Mouse (Mus musculus) ES-Bruce4 (cell line): ENCODE results near the gene Slc9a9. TPM values are rescaled to one million over a fixed set of nuclear protein-coding genes. Genes with fewer than 3 reads are reported as not detected.

ENCODE experiments used
- H3K27ac ChIP-seq: 2 replicates; pipeline ENCODE4 v1.5.1; 2012; ENCODE audit warnings: low read length, inconsistent platforms; ENCODE audit not compliant: insufficient read depth
- H3K27me3 ChIP-seq: 2 replicates; pipeline ENCODE4 v1.6.1; 2012; ENCODE audit warnings: mild to moderate bottlenecking, low read length, inconsistent platforms; ENCODE audit not compliant: control insufficient read depth, poor library complexity, insufficient read depth, severe bottlenecking
- H3K36me3 ChIP-seq: 2 replicates; pipeline ENCODE4 v1.6.1; 2012; ENCODE audit warnings: inconsistent platforms, mild to moderate bottlenecking, low read length, moderate library complexity; ENCODE audit not compliant: control insufficient read depth, poor library complexity, insufficient read depth, severe bottlenecking
- H3K4me1 ChIP-seq: one replicate; pipeline ENCODE4 v1.8.1; 2011; ENCODE audit warnings: low read length; ENCODE audit not compliant: control insufficient read depth, insufficient read depth
- H3K4me3 ChIP-seq: 2 replicates; pipeline ENCODE4 v1.5.1; 2011; ENCODE audit warnings: low read depth, mild to moderate bottlenecking, low read length
- H3K9ac ChIP-seq: 2 replicates; pipeline ENCODE4 v1.6.1; 2012; ENCODE audit warnings: low read depth, mild to moderate bottlenecking, inconsistent platforms; ENCODE audit not compliant: poor library complexity, severe bottlenecking
- H3K9me3 ChIP-seq: replicated peaks from 2 replicates; pipeline ENCODE4 v1.6.1; 2012; ENCODE audit warnings: mild to moderate bottlenecking, low read length, inconsistent platforms; ENCODE audit not compliant: control insufficient read depth, poor library complexity, insufficient read depth, severe bottlenecking
- CTCF ChIP-seq: IDR thresholded peaks from one replicate; pipeline ENCODE4 v1.8.1; 2011; ENCODE audit warnings: low read depth, low read length
- EP300 ChIP-seq: IDR thresholded peaks from 2 replicates; pipeline ENCODE4 v1.6.1; 2011; ENCODE audit warnings: low read depth, low read length; ENCODE audit not compliant: insufficient read depth
- POLR2A ChIP-seq: IDR thresholded peaks from one replicate; pipeline ENCODE4 v1.8.1; 2011; ENCODE audit warnings: low read length; ENCODE audit not compliant: insufficient read depth
- polyA plus RNA-seq: library from polyadenylated mRNA; stranded (reverse); fragments of >200 nt; gene quantifications from 2 replicates; pipeline ENCODE4 v1.2.4, GENCODE M21; 2011; ENCODE audit warnings: low read depth; ENCODE audit not compliant: missing spikeins, insufficient read depth, insufficient read length

Slc9a9 gene
- polyA plus RNA-seq, 1 experiment = not detected

GRCm38 (mm10) chr9:94805506-94805905, 135.8 kb downstream of the Slc9a9 start:
- TF ChIP-seq POLR2A = no peak
- no peak for TF ChIP-seq EP300
- TF ChIP-seq CTCF = no peak
- Histone ChIP-seq H3K27ac (no peak overlapping the region), H3K9ac (no peak overlapping the region), H3K36me3 (no peaks in the 10 kb centered on the region), H3K27me3 (no peaks in the 10 kb centered on the region), H3K4me1 (no peaks in the 10 kb centered on the region), H3K9me3 (no peaks in the 10 kb centered on the region), H3K4me3 (no peak overlapping the region)

GRCm38 (mm10) chr9:94815518-94815917, 145.8 kb downstream of the Slc9a9 start:
- no peaks in the 10 kb centered on the region for H3K9me3 ChIP-seq
- no peak overlapping the region for H3K9ac ChIP-seq
- H3K27me3 ChIP-seq = no peaks in the 10 kb centered on the region; the same call in 1 of the 2 replicates
- H3K4me3 ChIP-seq = no peak overlapping the region
- TF ChIP-seq EP300 = no peak
- H3K27ac ChIP-seq = no peak overlapping the region
- H3K36me3 ChIP-seq = no peaks in the 10 kb centered on the region
- no peaks in the 10 kb centered on the region for H3K4me1 ChIP-seq

GRCm38 (mm10) chr9:94821268-94821667, 151.6 kb downstream of the Slc9a9 start:
- Histone ChIP-seq H3K27ac (no peak overlapping the region), H3K4me3 (no peak overlapping the region), H3K36me3 (no peaks in the 10 kb centered on the region), H3K9me3 (no peaks in the 10 kb centered on the region), H3K9ac (no peak overlapping the region), H3K4me1 (no peaks in the 10 kb centered on the region), H3K27me3 (no peaks in the 10 kb centered on the region)
- TF ChIP-seq CTCF (no peak), EP300 (no peak), POLR2A (no peak)

GRCm38 (mm10) chr9:94833836-94834235, 164.1 kb downstream of the Slc9a9 start:
- no peaks in the 10 kb centered on the region for H3K36me3 ChIP-seq
- no peak overlapping the region for H3K4me3 ChIP-seq
- TF ChIP-seq EP300 (no peak), CTCF (no peak), POLR2A (no peak)
- no peaks in the 10 kb centered on the region for H3K27me3 ChIP-seq
- H3K4me1 ChIP-seq = no peaks in the 10 kb centered on the region
- H3K9ac ChIP-seq = no peak overlapping the region
- no peak overlapping the region for H3K27ac ChIP-seq
- no peaks in the 10 kb centered on the region for H3K9me3 ChIP-seq

- Histone ChIP-seq H3K4me1 (no peaks in the 10 kb centered on the region), H3K27ac (no peak overlapping the region), H3K9me3 (no peaks in the 10 kb centered on the region), H3K36me3 (no peaks in the 10 kb centered on the region), H3K9ac (no peak overlapping the region), H3K27me3 (no peaks in the 10 kb centered on the region), H3K4me3 (no peak overlapping the region)
- no peak for TF ChIP-seq POLR2A
- TF ChIP-seq CTCF = no peak
- no peak for TF ChIP-seq EP300
These were observed 167.7 kb downstream of the Slc9a9 start for GRCm38 (mm10) chr9:94837384-94837783.

- no peak for TF ChIP-seq CTCF
- no peak for TF ChIP-seq POLR2A
- no peak for TF ChIP-seq EP300
- no peak overlapping the region for H3K27ac ChIP-seq
- H3K4me1 ChIP-seq = no peaks in the 10 kb centered on the region
- H3K36me3 ChIP-seq = no peaks in the 10 kb centered on the region
- no peaks in the 10 kb centered on the region for H3K27me3 ChIP-seq
- H3K4me3 ChIP-seq = no peak overlapping the region
- H3K9me3 ChIP-seq = no peaks in the 10 kb centered on the region
- H3K9ac ChIP-seq = no peak overlapping the region
These were observed 168.8 kb downstream of the Slc9a9 start for GRCm38 (mm10) chr9:94838479-94839031.
